Mouse (Mus musculus) myocyte (in vitro differentiated cells): ENCODE data around the gene Ercc6. TPM values are rescaled to one million over a fixed set of nuclear protein-coding genes. Genes with fewer than 3 reads are reported as not detected.

ENCODE experiments used
- H3K27me3 ChIP-seq: one replicate; pipeline ENCODE4 v1.6.1; 2011; ENCODE audit not compliant: control insufficient read depth, insufficient read depth, insufficient read length
- H3K36me3 ChIP-seq: one replicate; pipeline ENCODE4 v1.6.1; 2011; ENCODE audit not compliant: control insufficient read depth, insufficient read depth
- H3K4me2 ChIP-seq: one replicate; pipeline ENCODE4 v1.6.1; 2011; ENCODE audit warnings: low read depth, control low read depth
- H3K4me3 ChIP-seq: one replicate; pipeline ENCODE4 v1.5.1; 2011; ENCODE audit warnings: mild to moderate bottlenecking, control low read depth, moderate library complexity
- H3K79me2 ChIP-seq: one replicate; pipeline ENCODE4 v1.6.1; 2011; ENCODE audit not compliant: control insufficient read depth, insufficient read depth
- H3ac ChIP-seq: one replicate; pipeline ENCODE4 v1.6.1; 2011; ENCODE audit not compliant: control insufficient read depth, insufficient read length
- CEBPB ChIP-seq: IDR thresholded peaks from 2 replicates; pipeline ENCODE4 v1.6.1; 2011; ENCODE audit warnings: mild to moderate bottlenecking, moderate library complexity; ENCODE audit not compliant: poor library complexity, insufficient read depth, severe bottlenecking
- E2F4 ChIP-seq: IDR thresholded peaks from one replicate; pipeline ENCODE4 v1.6.1; 2011; ENCODE audit warnings: mild to moderate bottlenecking, control low read depth, moderate library complexity; ENCODE audit not compliant: insufficient read depth
- MAX ChIP-seq: IDR thresholded peaks from one replicate; pipeline ENCODE4 v1.6.1; 2011; ENCODE audit warnings: low read depth, mild to moderate bottlenecking, control low read depth
- MYOD1 ChIP-seq, 3 experiments: IDR thresholded peaks; one replicate each; pipeline ENCODE4 v1.6.1; 2011; ENCODE audit warnings: control low read depth in 2 of 3, low read depth in 2 of 3, mild to moderate bottlenecking in 2 of 3, moderate library complexity in 1 of 3; ENCODE audit not compliant: insufficient read length in 2 of 3, control insufficient read depth in 1 of 3
- MYOG ChIP-seq, 3 experiments: IDR thresholded peaks; one replicate each; pipeline ENCODE4 v1.6.1; 2011; ENCODE audit warnings: control low read depth in 2 of 3, low read depth in 2 of 3, mild to moderate bottlenecking in 2 of 3; ENCODE audit not compliant: insufficient read length in 2 of 3, control insufficient read depth in 1 of 3, insufficient read depth in 1 of 3
- POLR2A ChIP-seq: IDR thresholded peaks from one replicate; pipeline ENCODE4 v1.6.1; 2011; ENCODE audit warnings: low read depth, mild to moderate bottlenecking, control low read depth, moderate library complexity; ENCODE audit not compliant: insufficient read length
- POLR2AphosphoS2 ChIP-seq: IDR thresholded peaks from one replicate; pipeline ENCODE4 v1.6.1; 2011; ENCODE audit warnings: low read depth, control low read depth; ENCODE audit not compliant: insufficient read length
- REST ChIP-seq: IDR thresholded peaks from one replicate; pipeline ENCODE4 v1.6.1; 2011; ENCODE audit warnings: mild to moderate bottlenecking, control low read depth, moderate library complexity; ENCODE audit not compliant: insufficient read depth, insufficient read length
- SRF ChIP-seq: IDR thresholded peaks from one replicate; pipeline ENCODE4 v1.6.1; 2011; ENCODE audit warnings: low read depth; ENCODE audit not compliant: control insufficient read depth, insufficient read length
- TCF12 ChIP-seq: IDR thresholded peaks from one replicate; pipeline ENCODE4 v1.6.1; 2011; ENCODE audit warnings: mild to moderate bottlenecking, control low read depth; ENCODE audit not compliant: poor library complexity, insufficient read depth, severe bottlenecking
- TCF3 ChIP-seq: IDR thresholded peaks from one replicate; pipeline ENCODE4 v1.6.1; 2011; ENCODE audit warnings: low read depth, control low read depth; ENCODE audit not compliant: insufficient read length
- USF1 ChIP-seq: IDR thresholded peaks from one replicate; pipeline ENCODE4 v1.6.1; 2011; ENCODE audit warnings: low read depth, mild to moderate bottlenecking, control low read depth, moderate library complexity
- polyA plus RNA-seq: library from polyadenylated mRNA; unstranded; fragments of >200 nt; fragmentation: generic; extraction: Trizol; gene quantifications from one replicate; pipeline ENCODE4 v1.2.1, GENCODE M21; 2012; ENCODE audit warnings: missing spikeins

Ercc6 gene
- polyA plus RNA-seq, 1 experiment = 2.1 TPM

GRCm38 (mm10) chr14:32492521-32492920, 20.8 kb upstream of the Ercc6 start:
- no peaks in the 10 kb centered on the region for H3K27me3 ChIP-seq
- H3K4me3 ChIP-seq = peak overlapping the region; percentile 12
- TF ChIP-seq POLR2AphosphoS2 = no peak
- TF ChIP-seq USF1 = no peak
- TF ChIP-seq E2F4 = no peak
- no peak for TF ChIP-seq CEBPB
- no peak for TF ChIP-seq POLR2A
- peak in 1 of 3 experiments; percentile 40 for TF ChIP-seq MYOD1 (IDR thresholded peaks at IDR 0.05; ENCODE audit: control insufficient read depth in 1 of 3, insufficient read length in 2 of 3, low read depth in 2 of 3)
- no peak for TF ChIP-seq TCF12
- no peak for TF ChIP-seq TCF3
- TF ChIP-seq MAX = peak; percentile 38
- TF ChIP-seq SRF = no peak
- peak in 1 of 3 experiments; percentile 37 for TF ChIP-seq MYOG (IDR thresholded peaks at IDR 0.05; ENCODE audit: control insufficient read depth in 1 of 3, insufficient read depth in 1 of 3, insufficient read length in 2 of 3, low read depth in 2 of 3)
- TF ChIP-seq REST = no peak
- no peaks in the 10 kb centered on the region for H3K36me3 ChIP-seq
- peak overlapping the region; percentile 81 for H3K4me2 ChIP-seq
- no peaks in the 10 kb centered on the region for H3K79me2 ChIP-seq
- H3ac ChIP-seq = no peak overlapping the region

- H3ac ChIP-seq = no peak overlapping the region
- TF ChIP-seq E2F4 = no peak
- TF ChIP-seq POLR2A = peak; percentile 15
- no peak for TF ChIP-seq TCF12
- TF ChIP-seq CEBPB = peak; percentile 44; the same call in 1 of the 2 replicates
- TF ChIP-seq SRF = no peak
- TF ChIP-seq TCF3 = no peak
- peak in 1 of 3 experiments; percentile 21 for TF ChIP-seq MYOD1 (IDR thresholded peaks at IDR 0.05; ENCODE audit: control insufficient read depth in 1 of 3, insufficient read length in 2 of 3, low read depth in 2 of 3)
- TF ChIP-seq POLR2AphosphoS2 = no peak
- peak; percentile 61 for TF ChIP-seq MAX
- no peak for TF ChIP-seq REST
- no peak for TF ChIP-seq MYOG (IDR thresholded peaks at IDR 0.05; ENCODE audit: control insufficient read depth in 1 of 3, insufficient read depth in 1 of 3, insufficient read length in 2 of 3, low read depth in 2 of 3)
- no peak for TF ChIP-seq USF1
- H3K4me3 ChIP-seq = no peak overlapping the region
- no peaks in the 10 kb centered on the region for H3K79me2 ChIP-seq
- H3K36me3 ChIP-seq = no peaks in the 10 kb centered on the region
- H3K27me3 ChIP-seq = no peaks in the 10 kb centered on the region
- H3K4me2 ChIP-seq = peak overlapping the region; percentile 46
These were observed 17.0 kb upstream of the Ercc6 start for GRCm38 (mm10) chr14:32496115-32496850.

- Histone ChIP-seq H3K4me3 (no peak overlapping the region), H3K79me2 (no peaks in the 10 kb centered on the region), H3K4me2 (no peak overlapping the region), H3ac (no peak overlapping the region), H3K36me3 (no peaks in the 10 kb centered on the region), H3K27me3 (no peaks in the 10 kb centered on the region)
- no peak for TF ChIP-seq POLR2A
- peak in 2 of 3 experiments; percentile 51 to 73 for TF ChIP-seq MYOD1 (IDR thresholded peaks at IDR 0.05; ENCODE audit: control insufficient read depth in 1 of 3, insufficient read length in 2 of 3, low read depth in 2 of 3)
- no peak for TF ChIP-seq SRF
- no peak for TF ChIP-seq USF1
- no peak for TF ChIP-seq TCF3
- TF ChIP-seq MAX = no peak
- TF ChIP-seq REST = no peak
- TF ChIP-seq MYOG (IDR thresholded peaks at IDR 0.05; ENCODE audit: control insufficient read depth in 1 of 3, insufficient read depth in 1 of 3, insufficient read length in 2 of 3, low read depth in 2 of 3) = no peak
These were observed 12.0 kb upstream of the Ercc6 start for GRCm38 (mm10) chr14:32501303-32501702.

GRCm38 (mm10) chr14:32502764-32503688, 10.3 kb upstream of the Ercc6 start:
- no peaks in the 10 kb centered on the region for H3K27me3 ChIP-seq
- no peak for TF ChIP-seq MYOD1 (IDR thresholded peaks at IDR 0.05; ENCODE audit: control insufficient read depth in 1 of 3, insufficient read length in 2 of 3, low read depth in 2 of 3)
- TF ChIP-seq MAX = no peak
- no peak for TF ChIP-seq REST
- TF ChIP-seq TCF3 = no peak
- TF ChIP-seq E2F4 = no peak
- no peak for TF ChIP-seq MYOG (IDR thresholded peaks at IDR 0.05; ENCODE audit: control insufficient read depth in 1 of 3, insufficient read depth in 1 of 3, insufficient read length in 2 of 3, low read depth in 2 of 3)
- no peak for TF ChIP-seq CEBPB
- no peak for TF ChIP-seq USF1
- no peak for TF ChIP-seq POLR2A
- TF ChIP-seq SRF = no peak
- TF ChIP-seq TCF12 = no peak
- TF ChIP-seq POLR2AphosphoS2 = no peak
- H3K36me3 ChIP-seq = no peaks in the 10 kb centered on the region
- no peak overlapping the region for H3K4me2 ChIP-seq
- H3K79me2 ChIP-seq = no peaks in the 10 kb centered on the region
- no peak overlapping the region for H3K4me3 ChIP-seq
- no peak overlapping the region for H3ac ChIP-seq
